Mouse (Mus musculus): Measurements from ENCODE around the gene Rab1a.

Gene Rab1a

GRCm38 (mm10) chr11:20211838-20212237 lies 10.6 kb downstream of the Rab1a start:
- in situ Hi-C loops (cut with MboI; ENCODE audit: low pct_unique_long_range_greater_than_20kb in 1 of 2, low sequenced_read_pairs in 2 of 2, unreplicated experiment in 1 of 2), result loop anchor here in 1 of 2 experiments (10.0 kb wide), 1 partner anchor 67 kb away; no protein-coding TSS in a partner anchor

- in situ Hi-C loops (cut with MboI; ENCODE audit: low pct_unique_long_range_greater_than_20kb in 1 of 2, low sequenced_read_pairs in 2 of 2, unreplicated experiment in 1 of 2), result loop anchor here in 1 of 2 experiments (10.0 kb wide), 1 partner anchor 70 kb away; no protein-coding TSS in a partner anchor
Observed at GRCm38 (mm10) chr11:20214779-20215178, 13.5 kb downstream of the Rab1a start.

GRCm38 (mm10) chr11:20216415-20216814 lies 15.2 kb downstream of the Rab1a start:
- in situ Hi-C loops (cut with MboI; ENCODE audit: low pct_unique_long_range_greater_than_20kb in 1 of 2, low sequenced_read_pairs in 2 of 2, unreplicated experiment in 1 of 2), result loop anchor here in 1 of 2 experiments (10.0 kb wide), 1 partner anchor 72 kb away; no protein-coding TSS in a partner anchor

- in situ Hi-C loops (cut with MboI; ENCODE audit: low pct_unique_long_range_greater_than_20kb in 1 of 2, low sequenced_read_pairs in 2 of 2, unreplicated experiment in 1 of 2), result loop anchor here in 1 of 2 experiments (10.0 kb wide), 1 partner anchor 72 kb away; no protein-coding TSS in a partner anchor
Observed at GRCm38 (mm10) chr11:20217227-20217626, 16.0 kb downstream of the Rab1a start.

- in situ Hi-C loops (cut with MboI; ENCODE audit: low pct_unique_long_range_greater_than_20kb in 1 of 2, low sequenced_read_pairs in 2 of 2, unreplicated experiment in 1 of 2), result loop anchor here in 1 of 2 experiments (10.0 kb wide), 1 partner anchor 77 kb away; no protein-coding TSS in a partner anchor
Observed at GRCm38 (mm10) chr11:20221671-20222070, 20.4 kb downstream of the Rab1a start.

GRCm38 (mm10) chr11:20224196-20224595 lies 23.0 kb downstream of the Rab1a start:
- in situ Hi-C loops (cut with MboI; ENCODE audit: low pct_unique_long_range_greater_than_20kb in 1 of 2, low sequenced_read_pairs in 2 of 2, unreplicated experiment in 1 of 2), result loop anchor here in 1 of 2 experiments (10.0 kb wide), 1 partner anchor 79 kb away; no protein-coding TSS in a partner anchor

GRCm38 (mm10) chr11:20225938-20226337 lies 24.7 kb downstream of the Rab1a start:
- in situ Hi-C loops (cut with MboI; ENCODE audit: low pct_unique_long_range_greater_than_20kb in 1 of 2, low sequenced_read_pairs in 2 of 2, unreplicated experiment in 1 of 2), result loop anchor here (10.0 to 25.0 kb wide), 2 partner anchors 81 to 389 kb away; no protein-coding TSS in a partner anchor

- in situ Hi-C loops (cut with MboI; ENCODE audit: low pct_unique_long_range_greater_than_20kb in 1 of 2, low sequenced_read_pairs in 2 of 2, unreplicated experiment in 1 of 2), result loop anchor here (10.0 to 25.0 kb wide), 2 partner anchors 84 to 391 kb away; no protein-coding TSS in a partner anchor
Observed at GRCm38 (mm10) chr11:20228666-20229065, 27.4 kb downstream of the Rab1a start.

- in situ Hi-C loops (cut with MboI; ENCODE audit: low pct_unique_long_range_greater_than_20kb in 1 of 2, low sequenced_read_pairs in 2 of 2, unreplicated experiment in 1 of 2), result loop anchor here (10.0 to 25.0 kb wide), 2 partner anchors 85 to 392 kb away; no protein-coding TSS in a partner anchor
Observed at GRCm38 (mm10) chr11:20229311-20229710, 28.1 kb downstream of the Rab1a start.

- in situ Hi-C loops (cut with MboI; ENCODE audit: low pct_unique_long_range_greater_than_20kb in 1 of 2, low sequenced_read_pairs in 2 of 2, unreplicated experiment in 1 of 2), result loop anchor here in 1 of 2 experiments (25.0 kb wide), 1 partner anchor 393 kb away; no protein-coding TSS in a partner anchor
Observed at GRCm38 (mm10) chr11:20230286-20230685, 29.1 kb downstream of the Rab1a start.

- in situ Hi-C loops (cut with MboI; ENCODE audit: low pct_unique_long_range_greater_than_20kb in 1 of 2, low sequenced_read_pairs in 2 of 2, unreplicated experiment in 1 of 2), result loop anchor here in 1 of 2 experiments (25.0 kb wide), 1 partner anchor 394 kb away; no protein-coding TSS in a partner anchor
Observed at GRCm38 (mm10) chr11:20231128-20231878, 30.1 kb downstream of the Rab1a start.

GRCm38 (mm10) chr11:20232016-20232755 lies 31.0 kb downstream of the Rab1a start:
- in situ Hi-C loops (cut with MboI; ENCODE audit: low pct_unique_long_range_greater_than_20kb in 1 of 2, low sequenced_read_pairs in 2 of 2, unreplicated experiment in 1 of 2), result loop anchor here in 1 of 2 experiments (25.0 kb wide), 1 partner anchor 395 kb away; no protein-coding TSS in a partner anchor

- in situ Hi-C loops (cut with MboI; ENCODE audit: low pct_unique_long_range_greater_than_20kb in 1 of 2, low sequenced_read_pairs in 2 of 2, unreplicated experiment in 1 of 2), result loop anchor here in 1 of 2 experiments (25.0 kb wide), 1 partner anchor 397 kb away; no protein-coding TSS in a partner anchor
Observed at GRCm38 (mm10) chr11:20234233-20234632, 33.0 kb downstream of the Rab1a start.

GRCm38 (mm10) chr11:20237018-20237417 lies 35.8 kb downstream of the Rab1a start:
- in situ Hi-C loops (cut with MboI; ENCODE audit: low pct_unique_long_range_greater_than_20kb in 1 of 2, low sequenced_read_pairs in 2 of 2, unreplicated experiment in 1 of 2), result loop anchor here in 1 of 2 experiments (25.0 kb wide), 1 partner anchor 400 kb away; no protein-coding TSS in a partner anchor

GRCm38 (mm10) chr11:20237976-20238375 lies 36.7 kb downstream of the Rab1a start:
- in situ Hi-C loops (cut with MboI; ENCODE audit: low pct_unique_long_range_greater_than_20kb in 1 of 2, low sequenced_read_pairs in 2 of 2, unreplicated experiment in 1 of 2), result loop anchor here in 1 of 2 experiments (25.0 kb wide), 1 partner anchor 401 kb away; no protein-coding TSS in a partner anchor

- in situ Hi-C loops (cut with MboI; ENCODE audit: low pct_unique_long_range_greater_than_20kb in 1 of 2, low sequenced_read_pairs in 2 of 2, unreplicated experiment in 1 of 2), result loop anchor here in 1 of 2 experiments (25.0 kb wide), 1 partner anchor 402 kb away; no protein-coding TSS in a partner anchor
Observed at GRCm38 (mm10) chr11:20239279-20239861, 38.1 kb downstream of the Rab1a start.

- in situ Hi-C loops (cut with MboI; ENCODE audit: low pct_unique_long_range_greater_than_20kb in 1 of 2, low sequenced_read_pairs in 2 of 2, unreplicated experiment in 1 of 2), result loop anchor here (10.0 to 25.0 kb wide), 2 partner anchors 106 to 403 kb away; no protein-coding TSS in a partner anchor
Observed at GRCm38 (mm10) chr11:20240331-20240730, 39.1 kb downstream of the Rab1a start.

- in situ Hi-C loops (cut with MboI; ENCODE audit: low pct_unique_long_range_greater_than_20kb in 1 of 2, low sequenced_read_pairs in 2 of 2, unreplicated experiment in 1 of 2), result loop anchor here (10.0 to 25.0 kb wide), 2 partner anchors 107 to 404 kb away; no protein-coding TSS in a partner anchor
Observed at GRCm38 (mm10) chr11:20241311-20241710, 40.1 kb downstream of the Rab1a start.

Measured in mouse embryonic stem cell (cell line).